Mouse (Mus musculus) lung, postnatal 0 days (tissue): ENCODE results near the gene Uspl1. TPM values are rescaled to one million over a fixed set of nuclear protein-coding genes. Genes with fewer than 3 reads are reported as not detected.

Experiments used
- ATAC-seq: fragments of 200-750 bp; cut with Nextera tagmentation; 2 replicates; pipeline ENCODE4 v1.8.0; 2017; ENCODE audit warnings: moderate library complexity
- DNase-seq: peaks from one replicate; pipeline ENCODE4 v3.0.0-alpha.2; 2016; ENCODE audit warnings: low spot score
- H3K27ac ChIP-seq: fragments of 300-500 bp; sonication (generic); 2 replicates; pipeline ENCODE4 v1.5.1; 2014; ENCODE audit warnings: antibody characterized with exemption, mild to moderate bottlenecking, low read length, mixed read lengths
- H3K27me3 ChIP-seq: fragments of 300-500 bp; sonication (generic); replicated peaks from 2 replicates; pipeline ENCODE4 v1.6.1; 2014; ENCODE audit warnings: low read length, mixed read lengths; ENCODE audit not compliant: insufficient read depth
- H3K36me3 ChIP-seq: fragments of 300-500 bp; sonication (generic); 2 replicates; pipeline ENCODE4 v1.6.1; 2014; ENCODE audit warnings: low read length, mixed read lengths; ENCODE audit not compliant: insufficient read depth
- H3K4me1 ChIP-seq: fragments of 300-500 bp; sonication (generic); 2 replicates; pipeline ENCODE4 v1.6.1; 2014; ENCODE audit warnings: antibody characterized with exemption, low read depth, low read length, mixed read lengths; ENCODE audit not compliant: insufficient read depth
- H3K4me2 ChIP-seq: fragments of 300-500 bp; sonication (generic); replicated peaks from 2 replicates; pipeline ENCODE4 v1.6.1; 2014; ENCODE audit warnings: low read depth, mild to moderate bottlenecking, low read length, moderate library complexity, mixed read lengths
- H3K4me3 ChIP-seq: fragments of 300-500 bp; sonication (generic); 2 replicates; pipeline ENCODE4 v1.5.1; 2014; ENCODE audit warnings: low read depth, low read length
- H3K9ac ChIP-seq: fragments of 300-500 bp; sonication (generic); replicated peaks from 2 replicates; pipeline ENCODE4 v1.6.1; 2014; ENCODE audit warnings: low read depth, mild to moderate bottlenecking
- H3K9me3 ChIP-seq: fragments of 300-500 bp; sonication (generic); 2 replicates; pipeline ENCODE4 v1.6.1; 2016; ENCODE audit warnings: low read length, mixed read lengths
- CTCF ChIP-seq: IDR thresholded peaks from 2 replicates; pipeline ENCODE4 v1.5.1; 2016; ENCODE audit warnings: antibody characterized with exemption, mild to moderate bottlenecking
- EP300 ChIP-seq: IDR thresholded peaks from 2 replicates; pipeline ENCODE4 v1.6.1; 2016; ENCODE audit warnings: antibody characterized with exemption, mild to moderate bottlenecking, control low read depth
- WGBS: fragments of 180-500 bp; shearing (Covaris S2); extraction: QIAGEN DNeasy Blood & Tissue Kit; methylation state at CpG from one replicate; pipeline ENCODE4 v1.1.7; 2014; 5-methylcytosine and 5-hydroxymethylcytosine counted together
- polyA plus RNA-seq: library from polyadenylated mRNA; unstranded; fragments of >200 nt; fragmentation: Nextera tagmentation; extraction: Ambion mirVana; gene quantifications from 2 replicates; pipeline ENCODE4 v1.2.1, GENCODE M21; 2015

Uspl1 gene
- polyA plus RNA-seq, 1 experiment from 2014 or later = 17.5 TPM

DNA sequence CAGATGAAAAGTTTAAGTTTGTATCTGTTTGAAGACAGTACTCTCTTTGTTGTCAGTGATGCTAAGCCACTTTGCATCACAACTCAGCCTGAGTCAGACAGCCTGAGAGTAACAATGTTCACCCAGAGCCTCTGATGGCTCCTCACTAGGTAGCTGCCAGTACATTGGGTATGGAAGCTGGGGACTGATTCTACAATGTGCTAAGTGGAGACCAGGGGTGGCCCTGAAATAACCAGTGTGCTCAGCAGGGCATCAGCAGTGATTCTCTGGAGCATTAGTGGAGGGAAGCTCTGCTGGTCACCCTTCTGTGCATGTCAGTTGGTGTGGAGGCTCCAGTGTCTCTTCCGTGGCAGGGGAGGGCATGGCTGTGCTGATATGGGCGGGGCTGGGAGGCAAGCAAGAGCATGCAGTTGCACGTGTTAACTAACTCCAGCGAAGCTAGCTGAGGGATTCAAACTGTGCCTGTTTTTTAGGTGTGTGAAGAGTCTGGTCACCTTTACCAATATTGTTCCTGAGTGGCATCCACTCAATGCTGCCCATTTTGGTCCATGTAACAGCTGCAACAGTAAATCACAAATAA lies 19.7 kb downstream of the Uspl1 start:
- Histone ChIP-seq H3K4me1 (no peaks in the 10 kb centered on the region), H3K36me3 (peaks cover 21% of the 10 kb centered on the region), H3K9ac (no peak overlapping the region), H3K9me3 (no peaks in the 10 kb centered on the region), H3K4me2 (no peak overlapping the region), H3K4me3 (no peak overlapping the region), H3K27me3 (no peaks in the 10 kb centered on the region), H3K27ac (no peak overlapping the region)
- DNase-seq = no peak
- TF ChIP-seq EP300 = no peak
- TF ChIP-seq CTCF = no peak
- WGBS = 78% methylated on average over 4 of the region's 4 CpGs
- no peak for ATAC-seq

DNA sequence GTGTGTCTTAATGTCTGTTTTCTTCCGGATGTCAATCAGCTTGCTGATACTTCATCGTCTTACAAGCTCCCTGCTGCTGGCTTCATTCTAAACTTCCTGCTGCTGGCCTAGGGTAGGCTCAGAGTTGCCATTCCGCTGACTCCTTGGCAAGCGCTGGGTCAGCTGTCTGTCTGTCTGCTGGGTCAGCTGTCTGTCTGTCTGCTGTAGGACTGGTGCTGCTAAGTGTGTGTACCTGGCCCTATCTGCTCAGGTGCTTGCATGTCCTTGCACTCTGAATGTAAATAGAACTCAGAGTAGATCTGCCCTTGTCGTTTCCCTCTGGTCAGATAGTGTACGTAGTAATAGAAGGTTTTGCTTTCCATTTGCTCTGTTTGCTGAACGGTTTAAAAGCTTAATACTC lies 20.7 kb downstream of the Uspl1 start:
- no peak for DNase-seq

DNA sequence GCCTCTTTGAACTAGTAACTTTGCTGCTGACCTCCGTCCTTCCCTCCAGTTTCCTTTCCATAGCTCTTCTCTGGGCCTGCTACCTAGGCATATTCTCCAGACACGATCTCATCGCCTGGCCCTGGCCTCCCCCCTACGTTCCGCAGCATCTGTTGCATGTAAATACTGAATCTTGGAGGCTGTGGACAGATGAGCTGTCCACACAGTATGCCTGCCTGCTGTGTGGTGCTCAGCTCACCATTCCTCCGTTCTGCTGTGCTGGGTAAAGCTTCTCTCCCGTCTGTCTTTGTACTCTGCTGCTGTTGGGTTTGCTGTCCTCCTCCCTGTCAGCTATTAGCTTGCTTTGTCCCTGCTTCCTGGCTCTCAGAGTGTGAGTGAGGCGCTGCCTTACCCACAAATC lies 21.1 kb downstream of the Uspl1 start:
- WGBS = 84% methylated on average over 8 of the region's 8 CpGs
- H3K9me3 ChIP-seq = no peaks in the 10 kb centered on the region
- TF ChIP-seq EP300 (no peak), CTCF (no peak)
- no peak overlapping the region for H3K27ac ChIP-seq
- H3K4me1 ChIP-seq = no peaks in the 10 kb centered on the region
- H3K36me3 ChIP-seq = peaks cover 21% of the 10 kb centered on the region
- no peak for ATAC-seq
- H3K4me2 ChIP-seq = no peak overlapping the region
- no peak overlapping the region for H3K9ac ChIP-seq
- no peak for DNase-seq
- no peaks in the 10 kb centered on the region for H3K27me3 ChIP-seq
- no peak overlapping the region for H3K4me3 ChIP-seq

More for the DNA sequence above, 20.7 kb downstream of the Uspl1 start:
- no peak overlapping the region for H3K4me2 ChIP-seq
- H3K9me3 ChIP-seq = no peaks in the 10 kb centered on the region
- ATAC-seq = no peak
- no peaks in the 10 kb centered on the region for H3K4me1 ChIP-seq
- H3K36me3 ChIP-seq = peaks cover 19% of the 10 kb centered on the region
- no peak overlapping the region for H3K4me3 ChIP-seq
- 88% methylated on average over 7 of the region's 7 CpGs for WGBS
- no peak overlapping the region for H3K9ac ChIP-seq
- TF ChIP-seq EP300 = no peak
- H3K27ac ChIP-seq = no peak overlapping the region
- H3K27me3 ChIP-seq = no peaks in the 10 kb centered on the region

DNA sequence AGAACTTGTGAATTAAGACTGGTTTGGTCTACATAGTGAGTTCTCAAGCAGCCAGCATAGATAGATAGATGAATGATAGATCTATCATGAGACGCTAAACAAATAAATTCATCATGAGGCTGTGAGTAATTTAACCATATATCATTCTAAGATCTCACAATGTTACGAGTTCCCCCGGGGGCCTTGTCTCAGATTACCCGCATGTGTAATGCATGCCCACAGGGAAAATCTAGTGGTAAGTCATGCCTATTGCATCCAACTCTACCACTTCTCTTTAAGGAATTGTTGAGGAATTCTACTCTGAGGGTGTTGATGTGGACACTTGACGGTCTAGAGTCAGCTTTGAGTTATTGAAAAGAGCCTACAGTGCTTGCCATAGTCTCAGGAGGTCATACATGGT lies 22.1 kb downstream of the Uspl1 start:
- no peak for DNase-seq
- peaks cover 30% of the 10 kb centered on the region for H3K36me3 ChIP-seq
- ATAC-seq = no peak
- 93% methylated on average over 5 of the region's 5 CpGs for WGBS
- TF ChIP-seq EP300 = no peak
- no peak for TF ChIP-seq CTCF
- no peak overlapping the region for H3K4me2 ChIP-seq
- no peak overlapping the region for H3K9ac ChIP-seq
- H3K4me1 ChIP-seq = no peaks in the 10 kb centered on the region
- H3K27me3 ChIP-seq = no peaks in the 10 kb centered on the region
- H3K27ac ChIP-seq = no peak overlapping the region
- H3K9me3 ChIP-seq = no peaks in the 10 kb centered on the region
- no peak overlapping the region for H3K4me3 ChIP-seq

DNA sequence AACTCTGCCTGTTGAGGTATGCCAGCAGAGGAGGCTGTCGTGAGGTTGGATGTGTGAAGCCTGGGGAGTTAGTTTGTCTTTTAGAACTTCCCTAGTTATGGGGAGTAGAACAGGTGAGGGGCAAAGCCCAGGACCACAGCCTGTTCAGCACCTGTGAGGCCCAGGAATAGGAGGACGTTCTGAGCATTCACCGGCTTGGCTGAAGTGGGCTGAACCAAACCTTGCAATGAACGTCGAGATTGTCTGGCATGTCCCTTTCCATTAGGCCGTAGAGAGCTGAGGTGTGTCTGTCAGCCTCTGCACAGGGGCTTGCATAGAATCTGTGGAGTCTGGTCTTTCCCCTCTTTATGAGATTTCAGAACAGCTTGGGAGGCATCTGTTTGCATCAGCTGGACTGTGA lies 23.5 kb downstream of the Uspl1 start:
- H3K36me3 ChIP-seq = peaks cover 31% of the 10 kb centered on the region
- H3K4me1 ChIP-seq = no peaks in the 10 kb centered on the region
- no peak overlapping the region for H3K4me3 ChIP-seq
- no peak for TF ChIP-seq CTCF
- TF ChIP-seq EP300 = no peak
- H3K27ac ChIP-seq = no peak overlapping the region
- ATAC-seq = no peak
- H3K27me3 ChIP-seq = no peaks in the 10 kb centered on the region
- WGBS = 82% methylated on average over 6 of the region's 6 CpGs
- DNase-seq = no peak
- no peak overlapping the region for H3K9ac ChIP-seq
- H3K9me3 ChIP-seq = no peaks in the 10 kb centered on the region
- H3K4me2 ChIP-seq = no peak overlapping the region

DNA sequence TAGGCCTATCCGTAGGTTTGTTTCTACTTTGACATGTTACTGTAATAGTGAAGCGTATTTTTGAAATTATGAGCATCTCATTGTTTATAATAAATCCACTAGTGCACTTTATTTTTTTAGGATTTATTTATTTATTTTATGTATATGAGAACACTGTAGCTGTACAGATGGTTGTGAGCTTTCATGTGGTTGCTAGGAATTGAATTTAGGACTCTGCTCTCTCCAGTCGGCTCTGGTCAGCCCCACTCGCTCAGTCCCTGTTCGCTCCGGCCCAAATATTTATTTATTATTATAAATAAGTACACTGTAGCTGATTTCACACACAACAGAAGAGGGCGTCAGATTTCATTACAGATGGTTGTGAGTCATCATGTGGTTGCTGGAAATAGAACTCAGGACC lies 24.6 kb downstream of the Uspl1 start:
- Histone ChIP-seq H3K4me1 (no peaks in the 10 kb centered on the region), H3K4me3 (no peak overlapping the region), H3K4me2 (no peak overlapping the region), H3K9ac (no peak overlapping the region), H3K9me3 (no peaks in the 10 kb centered on the region), H3K27ac (no peak overlapping the region), H3K36me3 (peaks cover 33% of the 10 kb centered on the region), H3K27me3 (no peaks in the 10 kb centered on the region)
- no peak for ATAC-seq
- no peak for TF ChIP-seq CTCF
- TF ChIP-seq EP300 = no peak
- 73% methylated on average over 7 of the region's 7 CpGs for WGBS
- no peak for DNase-seq

DNA sequence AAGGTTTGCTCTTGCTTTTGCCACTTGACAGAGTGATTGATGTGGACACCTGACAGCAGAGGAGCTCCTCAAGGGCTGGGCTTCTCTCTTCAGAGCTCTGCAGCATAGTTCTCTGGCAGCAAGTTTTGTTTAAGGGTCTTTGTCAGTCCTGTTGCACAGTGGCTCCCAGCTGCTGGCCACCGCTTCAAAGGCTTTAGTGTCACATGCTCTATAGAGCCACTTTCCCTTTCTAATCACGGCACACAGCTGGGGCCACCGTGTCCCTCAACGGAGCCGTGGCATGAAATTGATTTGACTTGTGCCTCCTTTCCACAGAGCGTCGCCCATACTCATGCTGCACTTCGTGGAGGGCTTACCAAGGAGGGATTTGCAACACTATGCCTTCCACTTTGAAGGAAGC lies 25.2 kb downstream of the Uspl1 start:
- Histone ChIP-seq H3K27ac (no peak overlapping the region), H3K9ac (no peak overlapping the region), H3K36me3 (peaks cover 33% of the 10 kb centered on the region), H3K4me3 (no peak overlapping the region), H3K9me3 (no peaks in the 10 kb centered on the region), H3K27me3 (no peaks in the 10 kb centered on the region), H3K4me1 (no peaks in the 10 kb centered on the region), H3K4me2 (no peak overlapping the region)
- WGBS = 63% methylated on average over 8 of the region's 8 CpGs
- TF ChIP-seq EP300 (no peak), CTCF (no peak)
- DNase-seq (peak; percentile 29), ATAC-seq (peak; percentile 28; the same call in 1 of the 2 replicates)
